Mouse (Mus musculus) frontal cortex, postnatal 10 days (tissue): Measurements from ENCODE around the gene Gm42957.
"Not testable (repeated sequence)": the region's sequence is repeated elsewhere in the genome, so short reads cannot be mapped to it uniquely, and the experiment has no call there.

Experiments used
- DNase-seq, 2 experiments: peaks; one replicate each; pipeline ENCODE4 v3.0.0; 2022; ENCODE audit warnings: low spot score in 2 of 2, mixed read lengths in 1 of 2

The Gm42957 gene

GRCm38 (mm10) chr3:96634928-96635879, at the start of gene Gm42957, which contains the start of gene Pex11b:
Gene Gm42957 (plus strand): TSS chr3:96635474.
Gene Pex11b (plus strand): TSS chr3:96635376.
- DNase-seq = peak; percentile 71 to 86

GRCm38 (mm10) chr3:96590657-96591056, 44.6 kb upstream of the Gm42957 start:
- DNase-seq = no peak

GRCm38 (mm10) chr3:96593374-96593773, 41.9 kb upstream of the Gm42957 start:
- no peak for DNase-seq

- peak; percentile 91 to 93 for DNase-seq
These were observed 41.3 kb upstream of the Gm42957 start, which contains the start of gene Polr3gl for GRCm38 (mm10) chr3:96593790-96594560. Gene Polr3gl (minus strand): TSS chr3:96594181.

- DNase-seq = no peak
These were observed 40.4 kb upstream of the Gm42957 start for GRCm38 (mm10) chr3:96594851-96595250.

- DNase-seq = no peak
These were observed 39.6 kb upstream of the Gm42957 start for GRCm38 (mm10) chr3:96595661-96596060.

- peak; percentile 76 for DNase-seq
These were observed 39.0 kb upstream of the Gm42957 start, which contains the start of gene Ankrd34a for GRCm38 (mm10) chr3:96596228-96596707. Gene Ankrd34a (plus strand): TSS chr3:96596636.

- DNase-seq = peak in 1 of 2 experiments; percentile 43
These were observed 38.4 kb upstream of the Gm42957 start for GRCm38 (mm10) chr3:96596855-96597254.

GRCm38 (mm10) chr3:96597435-96597891, 37.8 kb upstream of the Gm42957 start:
- DNase-seq = peak in 1 of 2 experiments; percentile 54

- DNase-seq = peak in 1 of 2 experiments; percentile 75
These were observed 36.9 kb upstream of the Gm42957 start for GRCm38 (mm10) chr3:96598156-96599068.

GRCm38 (mm10) chr3:96599069-96599393, 36.2 kb upstream of the Gm42957 start:
- no peak for DNase-seq

- DNase-seq = no peak
These were observed 35.9 kb upstream of the Gm42957 start for GRCm38 (mm10) chr3:96599411-96599810.

GRCm38 (mm10) chr3:96600639-96601250, 34.5 kb upstream of the Gm42957 start, which contains the start of gene Lix1l:
Gene Lix1l (plus strand): TSS chr3:96601149.
- DNase-seq = peak; percentile 92 to 93

- peak in 1 of 2 experiments; percentile 64 for DNase-seq
These were observed 34.0 kb upstream of the Gm42957 start for GRCm38 (mm10) chr3:96601251-96601787.

GRCm38 (mm10) chr3:96601941-96602703, 33.2 kb upstream of the Gm42957 start:
- DNase-seq = no peak

GRCm38 (mm10) chr3:96602704-96603084, 32.6 kb upstream of the Gm42957 start:
- no peak for DNase-seq

GRCm38 (mm10) chr3:96603311-96603710, 32.0 kb upstream of the Gm42957 start:
- no peak for DNase-seq

- not testable (repeated sequence) for DNase-seq
These were observed 29.3 kb upstream of the Gm42957 start for GRCm38 (mm10) chr3:96606007-96606406.

- DNase-seq = no peak
These were observed 28.7 kb upstream of the Gm42957 start for GRCm38 (mm10) chr3:96606618-96607017.
